Mouse (Mus musculus): Measurements from ENCODE around the gene Zc3h7b. TPM values are rescaled to one million over a fixed set of nuclear protein-coding genes. Genes with fewer than 3 reads are reported as not detected.

Gene Zc3h7b
- polyA plus RNA-seq, 1 experiment from 2014 or later, result 11.1 TPM

DNA sequence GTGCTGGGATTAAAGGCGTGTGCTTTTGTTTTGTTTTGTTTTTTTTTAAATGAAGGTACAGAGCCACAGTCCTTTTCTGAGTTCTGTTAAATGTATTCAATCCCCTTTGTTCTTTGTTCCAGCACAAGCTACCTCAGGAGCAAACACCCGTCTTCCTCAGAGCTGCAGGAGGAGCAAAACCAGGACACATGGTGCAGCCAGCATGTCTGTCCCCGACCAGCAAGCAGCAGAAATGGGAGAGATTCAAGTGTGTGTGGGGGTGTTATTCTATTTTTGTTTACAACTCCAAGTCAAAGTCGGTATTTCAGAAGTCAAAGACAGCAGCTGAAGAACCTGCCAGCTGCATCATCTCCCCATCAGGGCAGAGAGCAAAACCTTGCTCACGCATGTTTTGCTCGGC is 31.1 kb upstream of the Zc3h7b start:
- H3K9ac ChIP-seq (ENCODE audit: low read length), result no peak overlapping the region
- no peaks in the 10 kb centered on the region for H3K4me1 ChIP-seq (replicated peaks; ENCODE audit: control insufficient read depth, insufficient read depth)
- no peak for DNase-seq (ENCODE audit: low spot score)
- H3K27ac ChIP-seq (replicated peaks), result no peak overlapping the region
- TF ChIP-seq EP300 (optimal IDR thresholded peaks at IDR 0.05) (no peak), CTCF (IDR thresholded peaks at IDR 0.05; ENCODE audit: low read depth) (no peak)
- no peak overlapping the region for H3K4me3 ChIP-seq (ENCODE audit: low read depth, low read length)
- 76% methylated on average over 6 of the region's 6 CpGs for WGBS
- ATAC-seq (ENCODE audit: low FRiP score, low TSS enrichment), result no peak
- H3K9me3 ChIP-seq (ENCODE audit: control insufficient read depth, low read length), result no peaks in the 10 kb centered on the region
- H3K4me2 ChIP-seq (replicated peaks; ENCODE audit: low read depth), result no peak overlapping the region
- H3K27me3 ChIP-seq (ENCODE audit: control insufficient read depth, insufficient read depth, low read length), result no peaks in the 10 kb centered on the region
- H3K36me3 ChIP-seq (ENCODE audit: control insufficient read depth, insufficient read depth, low read length), result peaks cover 56% of the 10 kb centered on the region

DNA sequence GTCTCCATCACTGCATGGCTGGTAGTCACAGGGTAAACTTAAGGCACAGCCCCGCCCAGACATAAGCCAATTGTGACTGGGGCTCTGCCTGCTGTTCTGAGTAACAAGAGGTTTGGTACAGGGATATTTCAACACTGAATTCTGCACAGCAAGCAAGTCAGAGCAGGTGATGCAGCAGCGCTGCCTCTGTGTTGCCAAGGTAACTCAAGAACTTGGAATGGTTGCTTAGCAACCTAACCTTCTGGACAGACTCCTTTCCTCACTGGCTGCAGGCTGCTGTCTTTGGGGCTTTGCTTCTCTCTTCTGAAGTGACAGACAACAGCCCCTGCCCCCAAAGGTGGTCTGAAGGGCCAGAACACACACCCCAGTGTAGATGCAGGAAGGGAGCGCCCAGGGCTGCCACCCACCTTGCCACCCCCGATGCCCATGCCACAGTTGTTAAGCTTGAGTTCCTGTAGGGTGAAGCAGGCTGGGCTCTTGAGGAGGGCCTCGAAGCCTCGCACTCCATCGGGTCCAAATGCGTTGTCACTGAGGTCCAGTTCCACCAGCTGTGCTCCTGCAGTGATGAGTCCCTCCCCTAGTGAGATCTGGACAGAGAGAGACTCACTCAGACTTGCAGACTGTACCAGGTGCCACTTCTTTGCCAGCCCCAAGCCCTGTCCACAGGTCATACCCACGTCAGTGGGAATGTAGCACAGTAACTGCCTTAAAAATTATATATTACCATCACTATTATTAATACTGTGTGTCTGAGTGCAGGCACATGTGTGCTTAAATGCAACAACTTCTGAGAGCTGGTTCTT is 26.3 kb upstream of the Zc3h7b start:
- peaks cover 55% of the 10 kb centered on the region for H3K36me3 ChIP-seq (ENCODE audit: control insufficient read depth, insufficient read depth, low read length)
- H3K9ac ChIP-seq (ENCODE audit: low read length), result no peak overlapping the region
- H3K4me1 ChIP-seq (replicated peaks; ENCODE audit: control insufficient read depth, insufficient read depth), result no peaks in the 10 kb centered on the region
- DNase-seq (ENCODE audit: low spot score) (no peak), ATAC-seq (ENCODE audit: low FRiP score, low TSS enrichment) (no peak)
- no peak overlapping the region for H3K27ac ChIP-seq (replicated peaks)
- WGBS, result 86% methylated on average over 9 of the region's 9 CpGs
- no peak overlapping the region for H3K4me2 ChIP-seq (replicated peaks; ENCODE audit: low read depth)
- no peaks in the 10 kb centered on the region for H3K27me3 ChIP-seq (ENCODE audit: control insufficient read depth, insufficient read depth, low read length)
- no peaks in the 10 kb centered on the region for H3K9me3 ChIP-seq (ENCODE audit: control insufficient read depth, low read length)
- TF ChIP-seq CTCF (IDR thresholded peaks at IDR 0.05; ENCODE audit: low read depth) (no peak), EP300 (optimal IDR thresholded peaks at IDR 0.05) (no peak)
- H3K4me3 ChIP-seq (ENCODE audit: low read depth, low read length), result no peak overlapping the region

DNA sequence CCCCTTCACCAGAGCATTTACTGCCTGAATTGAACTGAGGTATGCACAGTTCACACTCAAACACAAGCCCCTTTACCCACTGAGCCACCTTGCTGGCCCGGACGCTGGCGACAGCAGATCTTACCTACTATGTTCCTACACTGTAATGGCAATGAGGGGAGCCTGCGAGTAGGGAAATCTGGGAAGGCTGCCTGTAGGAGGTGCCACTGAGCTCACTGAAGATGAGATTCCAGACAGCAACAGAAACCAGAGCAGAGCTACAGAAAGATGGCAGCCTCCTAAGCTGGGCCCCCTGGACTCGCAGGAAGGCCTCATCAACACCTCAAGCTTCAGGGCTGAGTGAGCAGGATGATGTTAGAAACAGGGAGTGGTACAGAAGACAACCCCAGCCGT is 25.7 kb upstream of the Zc3h7b start:
- Histone ChIP-seq H3K27ac (replicated peaks) (no peak overlapping the region), H3K4me3 (ENCODE audit: low read depth, low read length) (no peak overlapping the region), H3K9me3 (ENCODE audit: control insufficient read depth, low read length) (no peaks in the 10 kb centered on the region), H3K36me3 (ENCODE audit: control insufficient read depth, insufficient read depth, low read length) (peaks cover 56% of the 10 kb centered on the region), H3K27me3 (ENCODE audit: control insufficient read depth, insufficient read depth, low read length) (no peaks in the 10 kb centered on the region), H3K4me2 (replicated peaks; ENCODE audit: low read depth) (no peak overlapping the region), H3K4me1 (replicated peaks; ENCODE audit: control insufficient read depth, insufficient read depth) (no peaks in the 10 kb centered on the region), H3K9ac (ENCODE audit: low read length) (no peak overlapping the region)
- DNase-seq (ENCODE audit: low spot score), result no peak
- ATAC-seq (ENCODE audit: low FRiP score, low TSS enrichment), result no peak
- 0 out of 2 replicates have a peak, but pooled peaks have one; percentile 11 for TF ChIP-seq CTCF (IDR thresholded peaks at IDR 0.05; ENCODE audit: low read depth)
- TF ChIP-seq EP300 (optimal IDR thresholded peaks at IDR 0.05), result no peak
- WGBS, result 94% methylated on average over 6 of the region's 6 CpGs

DNA sequence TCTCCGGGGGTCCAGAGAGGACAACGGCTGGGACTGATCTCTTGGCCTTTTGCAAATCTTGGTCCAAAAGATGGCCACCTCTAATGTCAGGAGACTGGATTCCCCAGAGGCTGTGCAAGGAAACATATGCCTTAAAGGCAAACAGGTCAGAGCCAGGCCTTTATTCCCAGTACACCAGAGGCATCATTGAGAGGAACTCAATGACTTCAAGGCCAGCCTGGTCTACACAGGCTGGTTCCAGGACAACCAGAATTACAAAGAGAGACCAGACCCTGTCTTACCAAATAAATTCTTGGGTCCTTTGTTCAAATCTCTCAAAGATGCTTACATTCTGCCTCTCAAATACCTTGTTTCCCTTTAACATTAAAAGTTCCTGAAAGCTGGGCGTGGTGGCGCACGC is 22.5 kb upstream of the Zc3h7b start:
- H3K4me1 ChIP-seq (replicated peaks; ENCODE audit: control insufficient read depth, insufficient read depth), result no peaks in the 10 kb centered on the region
- no peak for TF ChIP-seq CTCF (IDR thresholded peaks at IDR 0.05; ENCODE audit: low read depth)
- TF ChIP-seq EP300 (optimal IDR thresholded peaks at IDR 0.05), result no peak
- H3K9me3 ChIP-seq (ENCODE audit: control insufficient read depth, low read length), result no peaks in the 10 kb centered on the region
- H3K36me3 ChIP-seq (ENCODE audit: control insufficient read depth, insufficient read depth, low read length), result peaks cover 37% of the 10 kb centered on the region
- H3K4me2 ChIP-seq (replicated peaks; ENCODE audit: low read depth), result no peak overlapping the region
- 95% methylated on average over 5 of the region's 5 CpGs for WGBS
- H3K4me3 ChIP-seq (ENCODE audit: low read depth, low read length), result no peak overlapping the region
- ATAC-seq (ENCODE audit: low FRiP score, low TSS enrichment), result no peak
- no peaks in the 10 kb centered on the region for H3K27me3 ChIP-seq (ENCODE audit: control insufficient read depth, insufficient read depth, low read length)
- no peak for DNase-seq (ENCODE audit: low spot score)
- H3K9ac ChIP-seq (ENCODE audit: low read length), result no peak overlapping the region
- no peak overlapping the region for H3K27ac ChIP-seq (replicated peaks)

DNA sequence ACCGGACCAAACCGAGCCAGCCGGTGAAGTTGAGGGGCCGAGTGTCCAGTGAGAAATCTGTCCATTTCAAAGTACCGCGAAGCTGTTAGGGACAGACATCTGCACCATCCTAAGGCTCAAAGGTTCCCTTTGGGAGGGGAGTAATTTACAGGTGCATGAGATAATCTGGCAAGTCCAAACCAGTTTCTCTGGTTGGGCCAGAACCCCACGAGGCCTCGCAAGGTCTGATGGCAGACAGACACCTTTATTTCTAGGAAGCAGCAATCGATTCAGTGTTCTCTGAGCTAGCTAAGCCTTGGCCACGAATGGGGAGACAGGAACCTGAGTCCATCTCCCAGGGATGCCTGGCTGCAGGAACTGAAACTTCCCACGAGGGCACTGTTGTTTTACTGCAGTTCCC is 21.2 kb upstream of the Zc3h7b start:
- DNase-seq (ENCODE audit: low spot score), result no peak
- Histone ChIP-seq H3K36me3 (ENCODE audit: control insufficient read depth, insufficient read depth, low read length) (peaks cover 33% of the 10 kb centered on the region), H3K9ac (ENCODE audit: low read length) (no peak overlapping the region), H3K27me3 (ENCODE audit: control insufficient read depth, insufficient read depth, low read length) (no peaks in the 10 kb centered on the region), H3K4me3 (ENCODE audit: low read depth, low read length) (no peak overlapping the region), H3K4me1 (replicated peaks; ENCODE audit: control insufficient read depth, insufficient read depth) (peaks cover 2% of the 10 kb centered on the region; the same call in 1 of the 2 replicates), H3K27ac (replicated peaks) (0 out of 2 replicates have a peak overlapping the region, but pooled peaks have one; percentile 30), H3K9me3 (ENCODE audit: control insufficient read depth, low read length) (no peaks in the 10 kb centered on the region), H3K4me2 (replicated peaks; ENCODE audit: low read depth) (no peak overlapping the region)
- TF ChIP-seq EP300 (optimal IDR thresholded peaks at IDR 0.05) (no peak), CTCF (IDR thresholded peaks at IDR 0.05; ENCODE audit: low read depth) (no peak)
- WGBS, result 77% methylated on average over 11 of the region's 11 CpGs
- ATAC-seq (ENCODE audit: low FRiP score, low TSS enrichment), result no peak

DNA sequence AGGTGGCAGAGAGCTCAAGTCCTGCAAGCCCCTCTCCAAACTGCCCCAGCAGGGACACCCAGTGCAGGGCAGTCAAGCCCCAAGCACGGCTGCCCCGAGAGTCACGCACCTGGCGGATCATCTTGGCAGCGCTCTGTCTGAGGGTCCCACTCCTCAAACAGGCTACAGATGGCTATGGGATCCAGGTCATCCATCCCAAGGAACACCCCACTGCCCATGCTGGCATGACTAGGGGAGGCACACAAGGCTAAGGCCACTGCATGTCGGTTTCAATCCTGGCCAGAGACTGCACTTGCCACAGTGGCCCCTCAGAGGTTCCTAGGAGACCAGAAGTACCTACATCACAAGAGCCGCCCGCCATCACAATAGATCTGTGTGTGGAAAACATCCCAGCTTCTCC is 18.9 kb upstream of the Zc3h7b start:
- Histone ChIP-seq H3K4me1 (replicated peaks; ENCODE audit: control insufficient read depth, insufficient read depth) (peaks cover 3% of the 10 kb centered on the region; the same call in 1 of the 2 replicates), H3K9ac (ENCODE audit: low read length) (no peak overlapping the region), H3K36me3 (ENCODE audit: control insufficient read depth, insufficient read depth, low read length) (peaks cover 17% of the 10 kb centered on the region; the same call in 1 of the 2 replicates), H3K27me3 (ENCODE audit: control insufficient read depth, insufficient read depth, low read length) (no peaks in the 10 kb centered on the region), H3K27ac (replicated peaks) (no peak overlapping the region), H3K4me3 (ENCODE audit: low read depth, low read length) (no peak overlapping the region), H3K4me2 (replicated peaks; ENCODE audit: low read depth) (no peak overlapping the region), H3K9me3 (ENCODE audit: control insufficient read depth, low read length) (no peaks in the 10 kb centered on the region)
- ATAC-seq (ENCODE audit: low FRiP score, low TSS enrichment), result no peak
- DNase-seq (ENCODE audit: low spot score), result no peak
- whole genome bisulfite sequencing, result 98% methylated on average over 8 of the region's 8 CpGs
- no peak for TF ChIP-seq CTCF (IDR thresholded peaks at IDR 0.05; ENCODE audit: low read depth)
- TF ChIP-seq EP300 (optimal IDR thresholded peaks at IDR 0.05), result no peak
